Mouse (Mus musculus) gastrocnemius, postnatal 36 days (tissue): ENCODE measurements around the gene Serpinb3a. TPM values are rescaled to one million over a fixed set of nuclear protein-coding genes. Genes with fewer than 3 reads are reported as not detected.
"Not testable (repeated sequence)": the region's sequence is repeated elsewhere in the genome, so short reads cannot be mapped to it uniquely, and the experiment has no call there.

Experiments
- DNase-seq, 2 experiments: peaks; one replicate each; pipeline ENCODE4 v3.0.0; 2022
- intact Hi-C: fragments of 180-260 bp; cut with DNase I; formaldehyde crosslinking; loops from one replicate; pipeline ENCODE4 v1.15.1; 2025
- long read RNA-seq, 2 experiments: library from polyadenylated mRNA; stranded (forward); transcript quantifications; one replicate each; pipeline ENCODE4 v2.0.0; 2021
- total RNA-seq, 2 experiments: library from RNA; stranded (reverse); gene quantifications; 2 replicates each; pipeline ENCODE4 v1.2.3; 2021

Serpinb3a gene
- total RNA-seq = not detected
- long read RNA-seq, experiment 1 = 0 reads
- long read RNA-seq, experiment 2 = 0 reads

GRCm38 (mm10) chr1:107052203-107052602 is at the start of gene Serpinb3a:
Serpinb3a (minus strand) TSS chr1:107052303.
- no peak for DNase-seq
- intact Hi-C loops = no loop called here

- intact Hi-C loops = no loop called here
These were observed 46.3 kb upstream of the Serpinb3a start for GRCm38 (mm10) chr1:107098417-107098816.

GRCm38 (mm10) chr1:107083406-107083805 is 31.3 kb upstream of the Serpinb3a start, which contains the start of gene Serpinb3d:
Serpinb3d (minus strand) TSS chr1:107083506.
- DNase-seq = no peak
- intact Hi-C loops = no loop called here

More at GRCm38 (mm10) chr1:107098417-107098816, 46.3 kb upstream of the Serpinb3a start:
- no peak for DNase-seq

- intact Hi-C loops, DNase-seq: not testable (repeated sequence)
These were observed 17.9 kb downstream of the Serpinb3a start for GRCm38 (mm10) chr1:107034236-107034635.

GRCm38 (mm10) chr1:107025886-107026285 is 26.2 kb downstream of the Serpinb3a start:
- intact Hi-C loops = no loop called here
- no peak for DNase-seq

GRCm38 (mm10) chr1:107015210-107015609 is 36.9 kb downstream of the Serpinb3a start:
- no peak for DNase-seq
- intact Hi-C loops = no loop called here

- DNase-seq = no peak
- intact Hi-C loops = no loop called here
These were observed 37.6 kb downstream of the Serpinb3a start for GRCm38 (mm10) chr1:107014530-107014929.

- no peak for DNase-seq
- intact Hi-C loops = no loop called here
These were observed 45.8 kb downstream of the Serpinb3a start for GRCm38 (mm10) chr1:107006316-107006715.

- intact Hi-C loops = no loop called here
- no peak for DNase-seq
These were observed 50.3 kb downstream of the Serpinb3a start for GRCm38 (mm10) chr1:107001754-107002153.

GRCm38 (mm10) chr1:107000424-107000823 is 51.7 kb downstream of the Serpinb3a start:
- DNase-seq = no peak
- intact Hi-C loops = no loop called here

Other genes with a start within 250 kb of the Serpinb3a start
- gene Serpinb5, start 191.1 kb downstream of the Serpinb3a start, total RNA-seq = not detected
- gene Serpinb12, start 117.9 kb downstream of the Serpinb3a start, total RNA-seq = not detected
- not detected for gene Serpinb13, start 71.3 kb downstream of the Serpinb3a start, total RNA-seq
- not detected for gene Serpinb3d, start 31.2 kb upstream of the Serpinb3a start, total RNA-seq
- not detected for gene Serpinb3b, start 226.1 kb upstream of the Serpinb3a start, total RNA-seq
- not detected for gene Serpinb3c, start 226.1 kb upstream of the Serpinb3a start, total RNA-seq